Mouse (Mus musculus) hindbrain, embryonic 10.5 days (tissue): ENCODE data around the gene Scyl1. TPM values are rescaled to one million over a fixed set of nuclear protein-coding genes. Genes with fewer than 3 reads are reported as not detected.

Source experiments
- DNase-seq: peaks from one replicate; pipeline ENCODE4 v3.0.0-alpha.2; 2017; ENCODE audit warnings: low spot score
- H3K27ac ChIP-seq: fragments of 300-500 bp; sonication (generic); 2 replicates; pipeline ENCODE4 v1.5.1; 2016; ENCODE audit warnings: mild to moderate bottlenecking, moderate library complexity
- H3K27me3 ChIP-seq: fragments of 300-500 bp; sonication (generic); 2 replicates; pipeline ENCODE4 v1.6.1; 2016; ENCODE audit warnings: mild to moderate bottlenecking; ENCODE audit not compliant: poor library complexity, insufficient read depth, severe bottlenecking
- H3K36me3 ChIP-seq: fragments of 300-500 bp; sonication (generic); 2 replicates; pipeline ENCODE4 v1.6.1; 2016; ENCODE audit warnings: mild to moderate bottlenecking, moderate library complexity
- H3K4me1 ChIP-seq: fragments of 300-500 bp; sonication (generic); replicated peaks from 2 replicates; pipeline ENCODE4 v1.6.1; 2016; ENCODE audit warnings: mild to moderate bottlenecking
- H3K4me3 ChIP-seq: fragments of 300-500 bp; sonication (generic); 2 replicates; pipeline ENCODE4 v1.5.1; 2016; ENCODE audit warnings: mild to moderate bottlenecking, moderate library complexity
- H3K9me3 ChIP-seq: fragments of 300-500 bp; sonication (generic); 2 replicates; pipeline ENCODE4 v1.6.1; 2016; ENCODE audit warnings: mild to moderate bottlenecking, moderate library complexity
- WGBS: fragments of 180-500 bp; shearing (Covaris S2); methylation state at CpG from one replicate; pipeline ENCODE4 v1.1.7; 2016; 5-methylcytosine and 5-hydroxymethylcytosine counted together
- polyA plus RNA-seq: library from polyadenylated mRNA; unstranded; fragments of >200 nt; fragmentation: Nextera tagmentation; extraction: Ambion mirVana; gene quantifications from 2 replicates; pipeline ENCODE4 v1.2.1, GENCODE M21; 2016

The Scyl1 gene
- polyA plus RNA-seq, 1 experiment from 2014 or later: 69.5 TPM

DNA sequence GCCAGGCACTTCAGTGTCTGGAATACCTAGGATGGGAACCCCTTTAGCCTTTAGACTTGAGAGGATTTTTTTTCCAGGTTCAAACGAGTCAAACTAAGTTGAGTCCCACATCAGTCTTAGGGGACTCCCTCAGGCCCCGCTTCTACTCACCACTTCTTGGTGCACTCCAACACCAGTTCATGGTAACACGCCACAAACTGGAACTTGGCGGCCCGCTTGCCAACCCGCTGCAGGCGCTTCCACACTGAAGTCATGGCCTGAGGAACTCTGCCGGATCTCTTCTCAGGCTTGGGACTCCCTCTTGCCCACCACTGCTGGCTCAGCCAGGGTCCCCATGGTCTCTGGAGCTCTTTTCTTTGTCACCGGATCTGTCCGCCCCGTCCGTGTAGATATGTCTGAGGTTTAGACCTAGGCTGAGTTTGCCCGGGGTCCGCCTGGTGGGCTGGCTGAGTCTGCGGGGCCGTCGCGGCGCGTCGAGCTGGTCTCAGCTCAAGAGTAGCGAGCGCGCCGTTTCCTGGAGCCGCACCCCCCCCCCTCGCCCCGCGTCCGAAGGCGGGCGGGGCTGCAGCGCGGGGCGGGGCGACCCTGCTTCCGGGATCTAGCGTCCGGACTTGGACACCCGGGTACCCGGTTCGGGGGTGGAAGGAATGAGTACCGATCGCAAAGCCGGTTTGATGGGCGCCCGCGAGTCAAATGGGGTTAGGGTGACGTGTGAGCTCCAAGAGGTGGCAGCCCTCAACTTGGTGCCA lies 45.3 kb downstream of the Scyl1 start, which contains the start of gene Ehbp1l1:
Ehbp1l1 (minus strand) TSS at position 551 of the 749 bp plus-strand sequence.
- H3K36me3 ChIP-seq: peaks cover 66% of the 10 kb centered on the region
- H3K27ac ChIP-seq: peak within 1 kb of the TSS; percentile 99
- DNase-seq: peak; percentile 45
- peaks cover 73% of the 10 kb centered on the region for H3K4me1 ChIP-seq
- no peaks in the 10 kb centered on the region for H3K9me3 ChIP-seq
- 10% methylated on average over 49 of the region's 49 CpGs for WGBS
- H3K27me3 ChIP-seq: peaks cover 7% of the 10 kb centered on the region
- H3K4me3 ChIP-seq: peak within 1 kb of the TSS; percentile 96

DNA sequence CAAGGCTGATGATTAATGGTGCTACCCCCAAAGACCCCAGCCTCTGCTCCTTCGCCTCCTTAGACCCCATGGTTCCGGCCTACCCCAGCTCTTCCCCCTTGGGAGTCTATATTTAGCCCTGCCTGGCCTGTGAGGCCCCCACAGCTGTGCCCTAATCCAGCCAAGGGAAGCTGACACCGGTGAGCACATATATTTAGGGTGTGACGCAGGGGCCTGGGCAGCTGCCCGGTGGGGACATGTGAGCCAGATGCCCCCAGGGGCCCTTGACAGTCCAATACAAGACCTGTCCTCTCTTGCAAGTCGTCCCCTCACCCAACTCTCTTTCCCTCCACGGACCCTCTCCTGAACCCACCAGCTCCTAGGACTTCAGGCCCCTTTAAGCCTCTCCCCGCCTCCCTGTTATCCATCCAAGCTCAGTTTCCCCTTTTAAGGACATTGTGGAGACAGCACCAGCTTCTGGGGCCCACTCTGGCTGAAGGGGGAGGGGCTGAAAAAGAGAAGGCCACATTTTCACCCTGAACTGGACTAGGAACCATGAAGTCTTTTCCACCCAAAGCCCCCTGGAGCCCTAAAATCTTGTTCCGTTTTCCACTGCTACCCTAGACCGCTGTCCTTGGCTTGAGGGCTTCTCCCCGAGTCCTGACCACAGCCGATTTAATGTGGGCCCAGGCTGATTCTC lies 46.1 kb downstream of the Scyl1 start:
- H3K4me3 ChIP-seq: peak overlapping the region; percentile 50
- peak overlapping the region; percentile 2 for H3K27ac ChIP-seq
- H3K4me1 ChIP-seq: peaks cover 65% of the 10 kb centered on the region
- no peaks in the 10 kb centered on the region for H3K9me3 ChIP-seq
- DNase-seq: no peak
- 81% methylated on average over 12 of the region's 12 CpGs for WGBS
- H3K36me3 ChIP-seq: peaks cover 69% of the 10 kb centered on the region
- peaks cover 7% of the 10 kb centered on the region for H3K27me3 ChIP-seq

DNA sequence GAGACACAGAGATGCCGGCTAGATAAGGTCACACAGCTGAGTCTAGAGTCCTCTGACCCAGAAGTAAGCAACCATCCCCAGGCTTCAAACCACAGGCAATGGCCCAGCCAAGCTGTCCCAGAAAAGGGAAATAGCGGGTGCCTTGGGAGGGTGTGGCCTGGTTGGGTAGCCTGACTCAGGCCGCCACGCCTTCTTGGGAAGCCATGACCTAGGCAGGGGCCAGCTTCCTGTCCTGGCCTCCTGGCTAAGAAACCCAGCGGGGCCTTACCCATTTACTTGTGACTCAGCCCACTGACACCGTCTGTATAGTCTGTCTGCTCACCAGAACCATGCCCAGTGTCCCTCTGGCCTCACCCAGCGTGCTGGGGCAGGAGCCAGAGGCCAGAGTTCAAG lies 46.7 kb downstream of the Scyl1 start:
- Histone ChIP-seq H3K4me1 (peaks cover 59% of the 10 kb centered on the region), H3K27me3 (peaks cover 7% of the 10 kb centered on the region), H3K9me3 (no peaks in the 10 kb centered on the region), H3K27ac (peak overlapping the region; percentile 3; the same call in 1 of the 2 replicates), H3K36me3 (peaks cover 74% of the 10 kb centered on the region), H3K4me3 (peak overlapping the region; percentile 50)
- 71% methylated on average over 7 of the region's 7 CpGs for WGBS
- DNase-seq: no peak

DNA sequence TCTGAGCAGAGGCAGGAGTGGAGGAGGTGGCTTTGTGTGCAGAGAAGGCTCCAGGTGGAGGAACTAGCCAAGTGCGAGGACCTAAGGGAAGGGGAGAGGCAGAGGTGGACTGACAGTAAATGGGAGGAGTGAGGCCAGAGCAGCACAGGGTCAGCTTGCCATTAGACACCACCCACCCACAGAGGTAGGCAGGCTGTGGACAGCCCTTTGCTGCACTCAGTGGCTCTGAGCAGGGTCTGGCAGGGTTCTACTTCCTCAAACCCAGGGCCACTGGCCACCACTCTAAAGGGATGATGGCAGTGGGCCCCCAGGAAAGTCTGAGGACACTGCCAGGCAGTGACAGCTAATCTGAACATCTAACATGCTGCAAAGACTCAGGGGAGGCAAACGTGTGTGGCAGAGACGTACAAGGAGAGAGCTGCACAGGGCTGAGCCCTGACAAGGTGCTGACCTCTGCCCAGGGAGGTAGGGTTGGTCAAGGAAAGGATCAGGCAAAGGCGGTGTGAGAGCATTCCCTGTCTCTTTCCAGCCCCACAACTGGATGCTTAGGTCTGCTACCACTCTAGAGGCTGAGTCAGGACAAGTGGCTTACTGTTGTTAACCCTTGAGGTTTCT lies 47.2 kb downstream of the Scyl1 start:
- H3K27ac ChIP-seq: peak overlapping the region; percentile 46; the same call in 1 of the 2 replicates
- DNase-seq: no peak
- peaks cover 79% of the 10 kb centered on the region for H3K36me3 ChIP-seq
- H3K27me3 ChIP-seq: peaks cover 7% of the 10 kb centered on the region
- H3K4me3 ChIP-seq: peak overlapping the region; percentile 50; the same call in 1 of the 2 replicates
- WGBS: 71% methylated on average over 4 of the region's 4 CpGs
- peaks cover 56% of the 10 kb centered on the region for H3K4me1 ChIP-seq
- H3K9me3 ChIP-seq: no peaks in the 10 kb centered on the region

DNA sequence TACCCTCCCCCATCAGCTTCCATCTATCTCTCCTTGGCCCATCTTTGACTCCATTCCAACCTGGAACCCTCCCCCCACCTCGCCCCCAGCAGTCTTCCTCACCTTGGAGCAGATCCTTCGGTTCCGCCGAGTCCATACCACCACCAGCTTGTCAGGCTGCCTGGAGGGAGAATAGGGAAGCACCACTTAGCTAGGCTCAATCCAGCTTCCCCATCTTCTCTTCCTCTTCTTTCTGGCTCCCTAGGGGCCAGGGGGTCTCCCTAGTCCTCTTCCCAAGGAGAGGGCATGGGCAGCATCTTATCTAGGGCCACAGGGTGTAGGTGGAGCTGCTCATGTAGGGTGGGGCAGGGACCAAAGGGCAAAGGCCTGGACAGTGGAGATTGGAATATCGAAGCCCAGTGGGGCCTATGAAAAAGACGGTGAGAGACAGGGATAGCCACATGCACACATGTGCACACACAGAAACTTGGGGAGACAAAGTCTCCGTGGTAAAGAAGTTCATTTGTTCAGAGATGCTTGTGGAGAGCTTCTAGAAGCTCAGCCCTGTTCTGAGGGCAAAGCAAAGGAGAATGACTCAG lies 48.3 kb downstream of the Scyl1 start:
- 90% methylated on average over 7 of the region's 7 CpGs for WGBS
- DNase-seq: no peak
- peaks cover 7% of the 10 kb centered on the region for H3K27me3 ChIP-seq
- H3K4me1 ChIP-seq: peaks cover 44% of the 10 kb centered on the region
- H3K36me3 ChIP-seq: peaks cover 90% of the 10 kb centered on the region
- H3K9me3 ChIP-seq: no peaks in the 10 kb centered on the region
- H3K4me3 ChIP-seq: peak overlapping the region; percentile 13; the same call in 1 of the 2 replicates
- no peak overlapping the region for H3K27ac ChIP-seq

DNA sequence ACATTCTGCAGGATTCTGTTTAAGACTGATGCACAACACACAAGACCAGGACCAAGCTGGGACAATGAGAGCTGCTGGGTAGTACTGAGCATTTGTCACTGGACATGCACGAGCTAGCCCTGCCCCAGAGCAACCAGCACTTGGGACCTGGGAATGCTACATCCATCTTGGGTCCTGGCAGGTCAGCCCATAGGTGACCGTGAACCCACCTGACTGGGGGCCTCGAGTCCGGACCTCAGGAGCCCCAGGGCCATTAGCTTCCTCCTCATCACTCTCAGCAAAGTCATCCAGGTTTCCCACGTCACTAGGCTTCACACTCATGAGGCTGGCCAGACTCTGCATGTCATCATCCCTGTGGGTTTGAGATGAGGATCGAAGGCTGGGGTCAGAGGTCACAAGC lies 50.0 kb downstream of the Scyl1 start:
- peaks cover 7% of the 10 kb centered on the region; the same call in 1 of the 2 replicates for H3K27me3 ChIP-seq
- H3K9me3 ChIP-seq: no peaks in the 10 kb centered on the region
- DNase-seq: no peak
- 86% methylated on average over 6 of the region's 6 CpGs for WGBS
- peaks cover 41% of the 10 kb centered on the region for H3K4me1 ChIP-seq
- H3K4me3 ChIP-seq: no peak overlapping the region
- H3K36me3 ChIP-seq: peaks cover 94% of the 10 kb centered on the region
- no peak overlapping the region for H3K27ac ChIP-seq

DNA sequence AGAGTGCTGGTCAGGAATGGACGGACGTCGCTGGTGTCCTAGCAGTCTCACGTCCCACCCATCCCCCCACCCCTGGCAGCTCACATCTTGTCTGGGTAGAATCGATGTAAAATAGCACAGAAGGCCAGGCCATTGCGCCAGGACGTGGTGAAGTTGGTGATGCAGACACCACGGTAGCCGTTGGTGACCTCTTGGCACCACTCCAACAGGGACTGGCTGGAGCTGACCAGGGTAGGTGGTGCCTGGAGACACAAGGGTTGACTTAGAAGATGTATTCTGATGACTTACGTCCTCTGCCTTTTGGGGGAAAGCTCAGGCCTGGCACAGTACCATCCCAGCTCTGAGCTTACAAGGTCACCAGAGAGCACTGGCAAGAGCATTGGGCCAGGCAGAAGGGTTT lies 54.3 kb downstream of the Scyl1 start:
- WGBS: 66% methylated on average over 10 of the region's 10 CpGs
- Histone ChIP-seq H3K27me3 (peaks cover 16% of the 10 kb centered on the region; the same call in 1 of the 2 replicates), H3K4me3 (peak overlapping the region; percentile 9; the same call in 1 of the 2 replicates), H3K36me3 (peaks cover 76% of the 10 kb centered on the region), H3K4me1 (peaks cover 43% of the 10 kb centered on the region), H3K9me3 (no peaks in the 10 kb centered on the region), H3K27ac (no peak overlapping the region)
- DNase-seq: no peak

DNA sequence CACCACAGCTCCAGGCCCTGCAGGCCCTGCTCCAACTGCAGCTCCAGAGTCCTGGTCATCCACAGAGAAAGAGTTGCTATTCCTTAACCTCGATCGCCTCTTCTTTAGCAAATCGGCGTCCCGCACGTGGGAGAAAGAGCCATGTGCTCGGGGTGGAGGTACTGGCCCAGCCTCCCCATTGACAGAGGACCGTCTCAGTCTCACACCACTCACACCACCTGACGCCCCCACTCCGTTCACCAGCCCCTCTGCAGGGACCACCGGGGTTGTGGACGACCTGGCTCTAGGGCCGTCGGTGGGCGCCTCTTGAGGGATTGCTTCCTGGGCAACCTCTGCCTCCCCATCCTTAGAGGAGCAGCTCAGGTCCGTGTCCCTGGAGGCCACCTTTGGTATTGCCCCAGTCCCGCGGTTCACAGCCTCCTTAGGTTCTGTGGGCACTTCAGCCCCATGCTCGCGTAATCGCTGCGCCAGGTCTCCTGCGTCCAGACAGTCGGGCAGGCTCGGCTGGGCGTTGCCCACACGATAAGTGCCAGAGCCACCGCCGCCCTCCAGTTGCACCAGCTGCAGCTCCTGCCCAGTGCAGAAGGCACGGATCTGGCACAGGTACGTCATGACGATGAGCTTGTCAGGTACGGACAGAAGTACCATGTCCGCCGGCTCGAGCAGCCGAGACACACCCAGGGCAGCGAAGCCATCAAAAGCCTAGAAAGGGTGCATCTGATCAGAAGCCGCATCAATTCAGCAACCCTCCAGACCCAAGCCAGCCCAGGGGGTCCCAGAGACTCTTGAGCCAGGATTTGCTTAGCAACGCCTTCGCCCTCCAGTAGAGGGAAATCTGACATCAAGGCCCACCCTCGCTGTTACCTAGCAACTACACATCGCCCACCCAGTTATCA lies 55.2 kb downstream of the Scyl1 start:
- Histone ChIP-seq H3K36me3 (peaks cover 76% of the 10 kb centered on the region), H3K9me3 (no peaks in the 10 kb centered on the region), H3K4me3 (peak overlapping the region; percentile 35), H3K27ac (0 out of 2 replicates have a peak overlapping the region, but pooled peaks have one; percentile 16), H3K4me1 (peaks cover 42% of the 10 kb centered on the region), H3K27me3 (peaks cover 16% of the 10 kb centered on the region; the same call in 1 of the 2 replicates)
- WGBS: 17% methylated on average over 43 of the region's 43 CpGs
- peak; percentile 56 for DNase-seq

DNA sequence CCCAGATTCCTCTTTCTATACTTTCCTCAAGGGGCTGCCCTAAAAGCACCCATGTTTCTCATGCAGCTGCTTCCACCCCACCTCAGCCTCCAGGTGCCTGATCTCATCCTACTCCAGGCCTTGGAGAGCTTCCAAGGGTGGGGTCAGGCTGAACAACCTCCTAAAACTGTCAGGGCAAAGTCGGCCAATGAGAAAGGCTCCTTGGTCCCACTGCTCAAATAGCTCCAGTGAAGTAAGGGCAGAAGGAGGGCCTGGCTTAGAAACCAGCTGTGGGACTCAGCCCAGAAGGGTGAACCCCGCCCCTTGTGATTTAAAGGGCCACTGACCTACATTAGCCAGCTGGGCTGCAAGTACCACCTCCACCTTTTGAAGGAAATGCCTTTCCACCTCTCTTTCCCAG lies 57.5 kb downstream of the Scyl1 start:
- H3K9me3 ChIP-seq: no peaks in the 10 kb centered on the region
- WGBS: 9% methylated on average over 2 of the region's 2 CpGs
- H3K4me3 ChIP-seq: no peak overlapping the region
- H3K4me1 ChIP-seq: peaks cover 43% of the 10 kb centered on the region
- H3K36me3 ChIP-seq: peaks cover 74% of the 10 kb centered on the region
- no peak overlapping the region for H3K27ac ChIP-seq
- H3K27me3 ChIP-seq: peaks cover 16% of the 10 kb centered on the region; the same call in 1 of the 2 replicates
- no peak for DNase-seq

DNA sequence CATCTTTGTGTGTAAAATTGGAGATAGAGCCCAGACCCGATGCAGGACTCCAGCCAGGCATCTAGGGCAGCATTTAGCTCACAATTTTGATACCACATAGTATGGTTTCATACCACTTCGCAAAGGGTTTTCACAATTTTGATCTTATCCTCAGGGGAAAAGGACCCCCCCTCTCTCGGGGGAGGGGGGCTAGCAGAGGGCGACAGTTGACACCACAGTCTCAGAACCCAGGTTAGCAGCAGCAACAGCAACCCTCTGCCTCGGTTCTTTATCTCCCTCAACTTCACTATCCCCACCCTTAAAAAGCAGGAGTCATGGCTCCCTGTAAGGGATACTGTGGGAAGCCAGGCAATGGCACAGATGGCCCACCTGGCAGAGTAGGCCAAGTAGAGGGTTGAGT lies 58.0 kb downstream of the Scyl1 start:
- Histone ChIP-seq H3K27ac (no peak overlapping the region), H3K4me3 (no peak overlapping the region), H3K4me1 (peaks cover 43% of the 10 kb centered on the region), H3K9me3 (no peaks in the 10 kb centered on the region), H3K36me3 (peaks cover 74% of the 10 kb centered on the region), H3K27me3 (peaks cover 16% of the 10 kb centered on the region; the same call in 1 of the 2 replicates)
- WGBS: 75% methylated on average over 5 of the region's 5 CpGs
- no peak for DNase-seq

DNA sequence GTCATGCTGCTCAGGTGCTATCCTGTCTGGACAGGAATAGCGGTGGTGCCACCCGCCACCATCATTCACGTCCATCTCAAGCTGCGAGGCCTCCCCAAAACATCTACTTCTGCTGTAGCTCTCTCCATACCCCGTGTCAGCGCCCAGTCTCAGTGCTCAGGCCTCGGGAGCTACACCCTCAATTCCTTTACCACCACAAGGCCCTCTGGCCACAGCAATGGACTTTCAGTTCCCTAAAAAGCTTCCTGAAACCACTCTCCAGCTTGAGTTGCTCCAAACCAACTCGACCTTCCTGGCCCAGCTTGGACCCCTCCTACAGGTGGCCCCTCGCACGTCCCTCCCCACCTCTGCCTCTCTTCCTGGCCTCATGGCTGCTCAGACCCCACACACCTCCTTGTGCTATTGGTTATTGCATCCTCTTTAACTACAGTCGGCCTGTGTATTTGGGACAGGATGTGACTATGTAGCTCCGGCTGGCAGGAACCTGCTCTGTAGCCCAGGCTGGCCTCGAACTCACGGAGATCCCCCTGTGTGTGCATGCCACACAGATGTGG lies 59.2 kb downstream of the Scyl1 start:
- no peak for DNase-seq
- no peak overlapping the region for H3K27ac ChIP-seq
- peaks cover 14% of the 10 kb centered on the region; the same call in 1 of the 2 replicates for H3K27me3 ChIP-seq
- no peaks in the 10 kb centered on the region for H3K9me3 ChIP-seq
- no peak overlapping the region for H3K4me3 ChIP-seq
- WGBS: 92% methylated on average over 14 of the region's 14 CpGs
- peaks cover 36% of the 10 kb centered on the region for H3K4me1 ChIP-seq
- H3K36me3 ChIP-seq: peaks cover 74% of the 10 kb centered on the region
